Mouse (Mus musculus) ovary, postnatal 10 days (tissue): ENCODE measurements around the gene Sys1.

Source experiments
- DNase-seq: peaks from one replicate; pipeline ENCODE4 v3.0.0; 2022; ENCODE audit warnings: low spot score

Gene Sys1

DNA sequence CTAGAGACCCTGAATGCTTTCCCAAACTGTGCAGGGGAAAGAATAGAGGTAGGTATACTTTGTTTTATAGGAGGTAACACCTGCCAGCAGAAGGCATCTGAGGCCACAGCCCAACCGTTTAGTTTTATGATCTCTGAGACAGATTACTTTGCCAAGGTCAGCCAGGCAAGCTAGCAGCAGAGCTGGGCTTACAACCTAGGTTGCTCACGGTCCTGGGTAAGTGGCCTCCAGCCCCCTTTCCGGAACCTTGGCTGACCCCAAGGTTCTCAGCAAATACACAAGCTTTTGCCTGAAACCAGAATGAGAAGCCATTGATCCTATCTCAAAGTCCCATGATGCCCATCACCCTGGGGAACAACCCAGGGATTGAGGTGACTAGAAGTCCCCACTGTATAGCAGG is 22.1 kb upstream of the Sys1 start:
- DNase-seq = no peak

- no peak for DNase-seq
Observed at GRCm38 (mm10) chr2:164435216-164436090, 21.3 kb upstream of the Sys1 start.

DNA sequence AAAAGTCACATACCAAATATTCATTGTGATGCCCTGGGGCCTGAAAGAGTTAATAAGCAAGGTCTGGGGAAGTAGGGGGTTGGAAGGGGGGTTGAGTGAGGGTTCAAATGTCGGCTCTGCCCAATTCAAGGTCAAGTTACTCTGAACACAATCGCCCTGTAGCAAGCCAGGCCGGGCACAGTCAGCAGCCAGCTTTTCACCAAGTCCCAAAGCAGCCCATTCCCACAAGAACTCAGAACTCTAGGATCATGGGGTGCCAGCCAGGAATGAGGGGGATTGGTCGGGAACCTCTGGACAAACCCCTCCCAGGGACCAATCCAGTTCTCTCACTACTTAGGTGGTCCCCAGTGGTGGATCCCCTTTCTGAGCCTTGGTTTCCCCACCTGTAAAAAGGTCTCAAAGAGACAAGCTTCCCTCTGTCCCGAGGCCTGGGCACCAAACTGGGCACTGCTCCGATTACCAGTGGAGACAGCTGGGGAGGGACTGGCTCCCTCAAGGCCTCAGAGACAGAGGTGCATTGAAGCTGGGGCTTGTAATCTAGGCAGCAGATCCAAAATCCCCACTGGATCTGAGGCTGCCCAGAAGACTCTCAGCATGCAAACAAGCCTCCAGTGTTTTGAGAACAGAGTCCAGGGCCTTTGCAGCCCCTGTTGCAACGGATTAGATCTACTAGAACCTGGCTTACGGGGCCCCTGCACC is 20.4 kb upstream of the Sys1 start:
- DNase-seq = no peak

- DNase-seq = no peak
Observed at GRCm38 (mm10) chr2:164436961-164437360, 19.8 kb upstream of the Sys1 start.

DNA sequence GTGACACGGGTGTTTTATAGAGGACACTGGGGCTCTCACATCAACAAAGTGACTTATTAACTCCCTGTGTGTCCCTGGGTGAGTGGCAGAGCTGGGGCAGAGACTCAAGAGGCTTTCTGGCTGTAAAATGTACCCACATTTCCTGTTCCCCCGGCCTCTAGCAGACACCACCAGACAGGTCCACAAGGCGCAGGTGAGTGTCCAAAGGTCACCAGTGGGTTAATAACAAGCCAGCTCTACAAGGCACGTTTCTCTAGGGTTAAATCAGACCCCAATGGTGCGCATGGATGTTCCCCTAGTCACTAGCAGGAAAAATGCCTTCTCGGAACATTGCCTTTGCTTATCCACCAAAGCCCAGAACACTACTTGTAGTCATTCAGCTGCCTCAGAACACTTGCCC is 19.1 kb upstream of the Sys1 start:
- DNase-seq = no peak

GRCm38 (mm10) chr2:164438257-164438656 is 18.5 kb upstream of the Sys1 start:
- no peak for DNase-seq

DNA sequence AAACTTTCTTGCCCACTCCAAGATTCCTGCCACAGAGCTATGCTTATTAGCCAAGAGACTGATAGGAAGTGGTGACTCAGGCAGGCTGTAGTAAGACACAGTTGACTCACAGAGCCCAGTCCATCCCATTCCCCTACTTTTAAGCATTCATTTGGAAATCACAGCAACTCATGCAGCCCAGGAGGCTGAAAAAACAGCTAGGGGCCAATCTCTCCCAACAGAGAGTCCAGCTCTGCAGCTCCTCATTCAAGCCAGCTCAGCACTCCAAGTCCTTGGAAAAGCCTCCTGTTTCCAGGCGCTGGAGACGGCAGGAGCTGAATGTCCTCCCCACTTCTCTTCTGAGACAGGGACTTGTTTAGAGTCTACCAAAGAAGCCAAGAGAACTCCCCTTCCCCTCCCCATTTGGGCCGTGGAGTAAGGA is 17.8 kb upstream of the Sys1 start:
- DNase-seq = no peak

GRCm38 (mm10) chr2:164440314-164440713 is 16.4 kb upstream of the Sys1 start:
- DNase-seq = no peak

DNA sequence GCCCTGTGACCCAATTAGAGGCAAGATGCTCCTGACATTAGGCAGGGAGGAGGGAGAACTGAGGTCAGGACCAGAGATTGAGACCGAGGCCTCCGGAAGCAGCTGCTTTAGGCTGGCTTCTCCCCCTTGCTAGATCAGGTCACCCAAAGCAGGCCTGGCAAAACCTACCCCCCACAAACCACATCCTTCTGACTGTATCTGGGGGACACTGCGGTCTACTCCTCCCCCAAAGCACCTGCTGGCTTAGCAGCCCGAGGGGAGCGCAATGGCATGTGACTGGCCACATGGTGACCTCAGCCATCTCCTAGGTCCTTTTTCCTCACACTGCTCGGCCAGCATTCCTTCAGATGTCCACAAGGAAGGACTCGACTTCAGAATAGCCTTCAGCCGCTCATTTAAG is 15.6 kb upstream of the Sys1 start:
- DNase-seq = no peak

- DNase-seq = no peak
Observed at GRCm38 (mm10) chr2:164441731-164442130, 15.0 kb upstream of the Sys1 start.

GRCm38 (mm10) chr2:164442315-164443050 is 14.3 kb upstream of the Sys1 start:
- no peak for DNase-seq

DNA sequence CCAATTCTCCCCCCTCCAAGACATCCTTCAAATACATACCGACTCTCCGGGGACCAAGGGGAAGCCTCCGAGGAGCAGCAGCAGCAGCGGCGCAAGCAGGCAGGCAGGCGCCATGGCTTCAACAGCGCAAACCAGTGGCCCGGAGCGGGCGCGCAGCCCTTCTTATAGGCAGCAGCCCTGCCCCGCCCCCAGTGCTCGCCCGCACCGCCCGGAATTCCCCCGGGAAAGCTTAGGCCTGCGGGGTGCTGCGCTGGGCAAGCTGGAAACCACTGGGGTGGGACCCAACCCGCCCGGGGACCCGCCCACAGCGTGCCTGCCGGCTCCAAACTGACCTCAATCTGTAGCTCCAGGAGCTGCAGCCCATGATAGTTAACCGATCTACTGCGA is 13.7 kb upstream of the Sys1 start:
- DNase-seq = peak; percentile 84

DNA sequence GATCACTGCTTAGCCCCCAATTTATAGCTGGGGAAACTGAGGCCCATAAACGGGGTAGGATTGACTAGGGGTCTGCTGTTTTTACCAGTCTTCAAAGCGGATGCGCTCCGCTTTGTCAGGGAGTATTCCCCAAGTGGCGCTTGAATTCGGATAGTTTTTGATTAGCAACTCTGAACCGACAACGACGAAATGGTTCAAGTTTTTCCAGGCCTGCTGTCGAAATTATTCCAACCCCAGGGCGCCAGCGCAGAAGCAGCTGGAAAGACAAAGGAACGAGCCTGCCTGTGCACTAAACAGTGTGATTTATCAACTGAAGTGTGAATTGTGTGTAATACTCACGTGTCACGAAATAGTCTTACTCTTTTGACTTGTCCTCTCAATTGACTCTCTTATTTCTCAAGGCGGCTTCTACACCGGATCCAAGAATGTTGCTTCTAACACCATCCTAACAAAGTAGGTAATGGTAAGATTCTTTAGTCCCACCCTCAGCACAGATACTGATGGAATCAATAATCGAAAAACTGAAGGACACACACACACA is 13.2 kb upstream of the Sys1 start, which contains the start of gene Sdc4:
Gene Sdc4 (minus strand): TSS at position 428 of the 541 bp plus-strand sequence.
- no peak for DNase-seq

GRCm38 (mm10) chr2:164444701-164445100 is 12.1 kb upstream of the Sys1 start:
- DNase-seq = no peak

DNA sequence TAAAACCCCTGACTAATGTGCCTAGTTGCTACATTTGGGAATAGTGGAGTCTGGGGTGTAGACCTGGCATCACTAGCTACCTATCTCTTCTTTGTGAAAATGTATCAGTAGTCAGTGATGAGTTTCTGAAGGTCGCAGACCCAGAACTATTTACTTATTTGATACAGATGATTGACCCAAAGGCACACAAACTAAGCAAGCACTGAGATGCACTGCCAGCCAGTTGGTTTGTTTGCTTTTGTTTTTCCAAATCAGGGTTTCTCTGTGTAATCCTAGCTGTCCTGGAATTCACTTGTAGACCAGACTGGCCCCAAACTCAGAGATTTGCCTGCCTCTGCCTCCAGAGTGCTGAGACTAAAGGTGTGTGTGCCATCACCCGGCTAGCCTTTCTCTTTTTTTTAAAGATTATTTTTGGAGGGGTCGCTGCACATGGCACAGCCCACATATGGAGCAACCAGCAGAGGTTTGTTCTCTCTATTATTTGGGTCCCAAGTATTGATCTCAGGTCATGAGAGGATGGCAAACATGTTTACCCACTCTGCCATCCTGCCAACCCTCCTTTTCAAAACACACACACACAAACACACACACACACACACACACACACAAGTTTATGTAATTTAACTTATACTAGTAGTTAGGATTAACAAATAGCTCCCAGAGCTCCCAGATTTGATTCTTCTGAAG is 11.2 kb upstream of the Sys1 start:
- no peak for DNase-seq

- no peak for DNase-seq
Observed at GRCm38 (mm10) chr2:164446086-164446469, 10.7 kb upstream of the Sys1 start.

DNA sequence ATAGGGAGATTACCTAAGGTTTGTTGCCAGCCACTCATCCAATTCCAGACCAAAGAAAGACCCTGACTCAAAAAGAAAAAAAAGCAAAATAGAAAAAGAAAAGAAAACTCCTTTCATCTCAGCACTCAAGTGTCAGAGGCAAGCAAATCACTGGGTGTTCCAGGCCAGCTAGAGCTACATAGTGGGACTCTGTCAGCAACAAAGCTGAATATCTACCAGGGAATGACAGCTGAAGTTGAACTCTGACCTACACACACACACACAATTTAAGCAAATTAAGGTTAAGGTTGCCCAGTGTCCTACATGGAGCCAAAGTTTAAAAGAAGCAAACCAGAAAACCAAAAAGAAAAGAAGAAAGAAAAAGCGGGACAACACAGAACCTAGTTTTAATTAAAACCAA is 8.6 kb upstream of the Sys1 start:
- DNase-seq = no peak

DNA sequence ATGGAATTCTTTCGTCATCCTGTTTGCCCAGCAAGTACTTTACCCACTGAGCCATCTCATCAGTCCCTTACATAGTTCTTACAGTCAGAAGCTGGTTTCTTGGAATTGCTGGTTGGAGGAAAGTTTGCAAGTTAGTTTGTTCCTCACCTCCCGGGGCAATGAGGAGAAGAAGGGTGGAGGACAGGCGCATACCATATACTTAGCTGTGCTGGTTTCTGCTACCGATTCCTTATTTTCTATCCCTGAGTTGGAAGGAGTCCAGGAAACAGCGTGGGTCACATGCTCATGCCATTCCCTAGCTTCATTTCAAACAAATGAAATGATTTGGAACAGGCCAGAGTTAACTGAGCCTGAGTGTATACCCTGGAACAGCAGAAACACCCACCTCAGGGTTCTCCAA is 7.8 kb upstream of the Sys1 start:
- DNase-seq = no peak

DNA sequence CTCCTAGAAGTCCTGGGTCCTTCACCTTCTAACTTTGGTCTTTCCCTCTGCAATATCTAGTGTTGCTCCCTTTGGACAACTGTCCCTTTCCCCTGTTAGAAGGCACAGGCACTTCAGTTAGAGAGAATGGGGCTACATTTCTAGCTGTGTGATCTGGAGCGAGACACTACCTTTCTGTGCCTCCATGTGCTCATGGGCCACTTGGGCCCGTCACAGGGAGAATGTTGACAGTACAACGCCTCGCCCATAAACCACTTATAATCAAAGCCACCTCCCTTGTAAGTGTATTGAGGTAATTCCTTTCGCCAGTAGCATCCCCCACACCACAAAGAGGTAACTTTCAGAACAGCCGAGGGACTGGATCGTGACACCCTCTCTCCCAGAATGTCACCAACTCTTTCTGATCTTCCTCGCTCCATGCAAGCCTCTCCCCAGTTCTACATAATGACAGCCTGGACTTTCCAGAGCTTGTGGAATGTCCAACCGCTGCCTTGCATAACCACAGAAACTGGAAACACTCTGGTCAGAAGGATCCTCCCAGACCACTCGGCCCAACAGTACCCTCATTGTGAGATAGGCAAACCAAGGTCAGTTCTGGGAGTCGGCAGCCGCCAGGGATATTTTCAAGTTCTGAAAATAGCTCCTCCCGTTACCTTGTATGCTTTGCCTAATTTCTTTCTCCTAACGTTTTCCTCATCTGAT is 7.3 kb upstream of the Sys1 start:
- no peak for DNase-seq

- DNase-seq = no peak
Observed at GRCm38 (mm10) chr2:164452000-164452676, 4.6 kb upstream of the Sys1 start.
